Mouse (Mus musculus): ENCODE data around the gene Plekhs1.
"Not testable (repeated sequence)": the region's sequence is repeated elsewhere in the genome, so short reads cannot be mapped to it uniquely, and the experiment has no call there.

GRCm38 (mm10) chr19:56503525-56503924 is 42.1 kb downstream of the Plekhs1 start:
- TF ChIP-seq CTCF (IDR thresholded peaks at IDR 0.05; ENCODE audit: borderline replicate concordance, extremely low read depth, insufficient read depth, insufficient read length); POLR2A (IDR thresholded peaks at IDR 0.05; ENCODE audit: borderline replicate concordance, extremely low read depth, insufficient read depth, insufficient read length, poor library complexity, severe bottlenecking): not testable (repeated sequence)
